Mouse (Mus musculus) heart, adult 11 months (tissue): ENCODE results near the gene Kansl3.
A peak's percentile ranks its signal among the peaks of the same experiment; 100 is the strongest.

ENCODE experiments used
- DNase-seq: peaks from one replicate; pipeline ENCODE4 v3.0.0; 2022

The Kansl3 gene

GRCm38 (mm10) chr1:36321829-36322573 is 47.0 kb downstream of the Kansl3 start:
- DNase-seq, result no peak

GRCm38 (mm10) chr1:36321164-36321563 is 47.8 kb downstream of the Kansl3 start:
- no peak for DNase-seq

GRCm38 (mm10) chr1:36315776-36316100 is 53.2 kb downstream of the Kansl3 start:
- DNase-seq, result no peak

- DNase-seq, result no peak
Observed at GRCm38 (mm10) chr1:36314959-36315775, 53.8 kb downstream of the Kansl3 start.

- peak; percentile 96 for DNase-seq
Observed at GRCm38 (mm10) chr1:36309498-36309901, 59.5 kb downstream of the Kansl3 start.

GRCm38 (mm10) chr1:36308966-36309475 is 60.0 kb downstream of the Kansl3 start:
- no peak for DNase-seq

- peak; percentile 95 for DNase-seq
Observed at GRCm38 (mm10) chr1:36308451-36308901, 60.5 kb downstream of the Kansl3 start.

GRCm38 (mm10) chr1:36307495-36308280 is 61.3 kb downstream of the Kansl3 start, which contains the start of gene Arid5a:
Gene Arid5a (plus strand): TSS chr1:36307733.
- DNase-seq, result peak; percentile 99

- DNase-seq, result no peak
Observed at GRCm38 (mm10) chr1:36307121-36307494, 61.9 kb downstream of the Kansl3 start.

- DNase-seq, result peak; percentile 86
Observed at GRCm38 (mm10) chr1:36306120-36306519, 62.9 kb downstream of the Kansl3 start.

GRCm38 (mm10) chr1:36304764-36305163 is 64.2 kb downstream of the Kansl3 start:
- peak; percentile 97 for DNase-seq

GRCm38 (mm10) chr1:36303381-36304320 is 65.3 kb downstream of the Kansl3 start:
- peak; percentile 99 for DNase-seq

GRCm38 (mm10) chr1:36302957-36303356 is 66.0 kb downstream of the Kansl3 start:
- peak; percentile 91 for DNase-seq

- DNase-seq, result no peak
Observed at GRCm38 (mm10) chr1:36302273-36302672, 66.7 kb downstream of the Kansl3 start.

GRCm38 (mm10) chr1:36300486-36300885 is 68.5 kb downstream of the Kansl3 start:
- DNase-seq, result peak; percentile 77

- no peak for DNase-seq
Observed at GRCm38 (mm10) chr1:36299676-36300075, 69.3 kb downstream of the Kansl3 start.

GRCm38 (mm10) chr1:36299126-36299525 is 69.9 kb downstream of the Kansl3 start:
- no peak for DNase-seq

GRCm38 (mm10) chr1:36298107-36298506 is 70.9 kb downstream of the Kansl3 start:
- DNase-seq, result peak; percentile 86

- DNase-seq, result peak; percentile 79
Observed at GRCm38 (mm10) chr1:36296466-36297149, 72.4 kb downstream of the Kansl3 start.

- no peak for DNase-seq
Observed at GRCm38 (mm10) chr1:36294402-36294801, 74.6 kb downstream of the Kansl3 start.

GRCm38 (mm10) chr1:36293470-36293869 is 75.5 kb downstream of the Kansl3 start:
- DNase-seq, result no peak
